Comparison of ENCODE assay signal across 10 mouse cellular contexts in the genomic region with DNA sequence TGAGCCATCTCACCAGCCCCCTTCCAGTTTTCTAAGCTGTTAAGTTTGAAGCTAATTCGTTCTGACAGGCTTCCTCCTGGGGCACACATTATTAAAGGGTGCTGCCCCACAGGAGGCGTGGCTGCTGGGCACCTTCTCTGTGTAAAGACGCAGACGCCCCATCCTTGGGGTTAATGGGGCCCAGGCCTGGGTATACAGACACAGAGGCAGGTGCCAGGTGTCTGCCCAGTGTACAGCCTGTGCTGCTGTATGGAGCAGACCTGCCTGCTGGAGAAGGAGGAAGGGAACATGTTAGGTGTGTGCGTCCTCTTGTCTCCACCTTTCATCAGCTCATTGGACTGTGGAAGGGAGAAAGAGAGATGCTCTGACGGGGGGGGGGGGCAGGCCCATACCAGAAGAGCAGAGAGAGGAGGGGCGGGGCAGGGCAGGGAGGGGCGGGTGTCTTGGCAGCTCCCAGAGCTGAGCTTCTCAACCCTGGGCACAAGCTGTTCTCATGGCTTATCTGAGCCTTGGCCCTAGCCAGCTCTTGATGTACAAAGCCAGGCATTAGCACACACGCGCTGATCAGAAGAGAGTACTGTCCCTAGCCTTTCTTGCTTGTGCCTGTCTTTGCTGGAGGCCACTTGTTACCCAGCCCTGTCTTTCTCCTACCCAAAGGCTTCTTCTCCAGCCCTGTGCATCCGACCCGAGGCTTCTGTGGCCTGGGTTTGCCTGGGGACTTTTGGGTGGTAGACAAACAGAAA. TPM values are rescaled to one million over a fixed set of nuclear protein-coding genes. Genes with fewer than 3 reads are reported as not detected.
A peak's percentile ranks its signal among the peaks of the same experiment; 100 is the strongest.
DNase-seq lines count a peak whose midpoint lies in the region; ATAC-seq lines count a peak whose summit lies in the region.
"Had no signal": no experiment of that assay in that cellular context is flagged by ENCODE, and none has a peak within 500 bp of the region (broad histone marks: within the 10 kb centered on the region; RNA-seq: fewer than 3 reads in every experiment).

No protein-coding gene starts in this region.

- H3K4me3 ChIP-seq in heart, embryonic 11.5 days (ENCODE audit: low read depth, low read length), result no peak overlapping the region
- H3K4me3 ChIP-seq in intestine, embryonic 16.5 days (ENCODE audit: low read length), result no peak overlapping the region
- H3K4me3 ChIP-seq: limb, embryonic 13.5 days had no signal

- H3K4me2 ChIP-seq in heart, embryonic 11.5 days, result no peak overlapping the region
- no peak overlapping the region for H3K4me2 ChIP-seq in intestine, embryonic 16.5 days (ENCODE audit: low read depth, low read length)
- H3K4me2 ChIP-seq: limb, embryonic 13.5 days had no signal

- H3K9ac ChIP-seq in heart, embryonic 11.5 days (ENCODE audit: low read depth, low read length), result no peak overlapping the region
- no peak overlapping the region for H3K9ac ChIP-seq in intestine, embryonic 16.5 days (ENCODE audit: low read depth, low read length)
- H3K9ac ChIP-seq: limb, embryonic 13.5 days had no signal

- no peaks in the 10 kb centered on the region for H3K4me1 ChIP-seq in heart, embryonic 11.5 days (ENCODE audit: control insufficient read depth, insufficient read depth, low read length)
- H3K4me1 ChIP-seq in intestine, embryonic 16.5 days (ENCODE audit: control insufficient read depth, insufficient read depth, low read length), result no peaks in the 10 kb centered on the region

- DNase-seq in heart, adult 11 months, result peak; percentile 95
- DNase-seq in urinary bladder, postnatal 14 days (ENCODE audit: low spot score), result peak; percentile 38
- DNase-seq in urinary bladder, postnatal 25 days (ENCODE audit: low spot score), result no peak
- DNase-seq in spleen, postnatal 4 days (ENCODE audit: low spot score in 2 of 2), result no peak
- no peak for DNase-seq in layer of hippocampus, adult 8-10 months (ENCODE audit: low spot score in 2 of 2)
- DNase-seq in frontal cortex, postnatal 25 days (ENCODE audit: low spot score in 2 of 2), result no peak
- DNase-seq: kidney, adult 18-20 months had no signal

- H3K36me3 ChIP-seq in heart, embryonic 11.5 days (ENCODE audit: control insufficient read depth, insufficient read depth, low read length), result no peaks in the 10 kb centered on the region
- H3K36me3 ChIP-seq in intestine, embryonic 16.5 days (ENCODE audit: control insufficient read depth, insufficient read depth, low read length), result no peaks in the 10 kb centered on the region
- H3K36me3 ChIP-seq: limb, embryonic 13.5 days had no signal

- no peak overlapping the region for H3K27ac ChIP-seq in heart, embryonic 11.5 days (ENCODE audit: low read depth, low read length)
- no peak overlapping the region for H3K27ac ChIP-seq in intestine, embryonic 16.5 days (ENCODE audit: low read length)
- H3K27ac ChIP-seq: limb, embryonic 13.5 days had no signal

- H3K27me3 ChIP-seq in heart, embryonic 11.5 days (ENCODE audit: control insufficient read depth, insufficient read depth, low read length), result no peaks in the 10 kb centered on the region
- no peaks in the 10 kb centered on the region for H3K27me3 ChIP-seq in intestine, embryonic 16.5 days (replicated peaks; ENCODE audit: control insufficient read depth, insufficient read depth, low read length)
- H3K27me3 ChIP-seq: limb, embryonic 13.5 days had no signal

- no peak for ATAC-seq in heart, embryonic 11.5 days (replicated peaks; ENCODE audit: insufficient number of reproducible peaks, low FRiP score, low TSS enrichment)
- peak; percentile 55 for ATAC-seq in intestine, embryonic 16.5 days

- 63% methylated on average over 12 of the region's 12 CpGs for WGBS in heart, embryonic 11.5 days (ENCODE audit: insufficient replicate concordance)
- 66% methylated on average over 12 of the region's 12 CpGs for WGBS in intestine, embryonic 16.5 days

- H3K9me3 ChIP-seq in heart, embryonic 11.5 days (replicated peaks; ENCODE audit: control insufficient read depth, low read length), result no peaks in the 10 kb centered on the region
- no peaks in the 10 kb centered on the region for H3K9me3 ChIP-seq in intestine, embryonic 16.5 days (ENCODE audit: control insufficient read depth, low read length)
- H3K9me3 ChIP-seq: limb, embryonic 13.5 days had no signal

RNA-seq across cellular contexts. Expression of a gene that starts 32.6 kb away (rescaled TPM):
- 31.0 and 31.1 TPM in 2 replicates for polyA plus RNA-seq in heart, embryonic 11.5 days (2014; fragmentation: Nextera tagmentation; extraction: Ambion mirVana)
- polyA plus RNA-seq in intestine, embryonic 16.5 days (2015; fragmentation: Nextera tagmentation; extraction: Ambion mirVana), result 35.5 and 38.8 TPM in 2 replicates
- total RNA-seq in layer of hippocampus, adult 8-10 months (2022), result 10 to 100 TPM; 27.5 to 34.5 (median 32.9) TPM

RNA-seq across cellular contexts. Expression of a gene that starts 45.5 kb away (rescaled TPM):
- 17.0 and 18.4 TPM in 2 replicates for polyA plus RNA-seq in heart, embryonic 11.5 days (2014; fragmentation: Nextera tagmentation; extraction: Ambion mirVana)
- polyA plus RNA-seq in intestine, embryonic 16.5 days (2015; fragmentation: Nextera tagmentation; extraction: Ambion mirVana), result 11.6 and 12.5 TPM in 2 replicates
- 10 to 100 TPM; 52.0 to 66.6 (median 61.8) TPM for total RNA-seq in layer of hippocampus, adult 8-10 months (2022)

Comparison
In these comparisons a context has a peak if more than half of its experiments do, and no peak if none do; other contexts are left out.
1. DNase-seq: peak in heart, adult 11 months (single experiment) and urinary bladder, postnatal 14 days (single experiment); none in urinary bladder, postnatal 25 days (single experiment), spleen, postnatal 4 days (0 of 2), layer of hippocampus, adult 8-10 months (0 of 2) and frontal cortex, postnatal 25 days (0 of 2).